Mouse (Mus musculus) ES-Bruce4 (cell line): Measurements from ENCODE around the gene Krt16.
A peak's percentile ranks its signal among the peaks of the same experiment; 100 is the strongest.

Experiments used
- CTCF ChIP-seq: IDR thresholded peaks from one replicate; pipeline ENCODE4 v1.8.1; 2011; ENCODE audit warnings: low read depth, low read length
- EP300 ChIP-seq: IDR thresholded peaks from 2 replicates; pipeline ENCODE4 v1.6.1; 2011; ENCODE audit warnings: low read depth, low read length; ENCODE audit not compliant: insufficient read depth
- POLR2A ChIP-seq: IDR thresholded peaks from one replicate; pipeline ENCODE4 v1.8.1; 2011; ENCODE audit warnings: low read length; ENCODE audit not compliant: insufficient read depth

GRCm38 (mm10) chr11:100262058-100262980 is 13.6 kb upstream of the Krt16 start:
- TF ChIP-seq CTCF (no peak), POLR2A (no peak), EP300 (peak; percentile 56; the same call in 1 of the 2 replicates)
